Mouse (Mus musculus): ENCODE data around the gene Rev1.

GRCm38 (mm10) chr1:38139396-38139795 lies 9.8 kb upstream of the Rev1 start:
- no peak for TF ChIP-seq EP300 (IDR thresholded peaks at IDR 0.05; ENCODE audit: low read depth)
- TF ChIP-seq CTCF (IDR thresholded peaks at IDR 0.05; ENCODE audit: low read depth), result no peak
